Mouse (Mus musculus): ENCODE measurements at regions not wholly inside any gene's neighbourhood (a gene's known extent, or its start where the extent isn't known, plus 50 kb on each side); places are given as distances from the start of the nearest gene placed in this dataset.

GRCm38 (mm10) chr3:70309304-70309703 is 301.9 kb downstream of the Otol1 start:
- no peak for DNase-seq (ENCODE audit: low spot score)
- Histone ChIP-seq H3K9me3 (ENCODE audit: control insufficient read depth, low read length) (no peaks in the 10 kb centered on the region), H3K4me3 (ENCODE audit: low read depth, low read length) (no peak overlapping the region), H3K4me1 (replicated peaks; ENCODE audit: control insufficient read depth, insufficient read depth, low read length) (no peaks in the 10 kb centered on the region), H3K36me3 (ENCODE audit: control insufficient read depth, insufficient read depth, low read length) (no peaks in the 10 kb centered on the region), H3K4me2 (ENCODE audit: low read length) (no peak overlapping the region), H3K27me3 (replicated peaks; ENCODE audit: control insufficient read depth, insufficient read depth, low read length) (no peaks in the 10 kb centered on the region), H3K9ac (ENCODE audit: low read length) (no peak overlapping the region), H3K27ac (ENCODE audit: low read depth) (no peak overlapping the region)
- ATAC-seq (replicated peaks; ENCODE audit: low FRiP score, low TSS enrichment, low read depth) = no peak
- WGBS = 86% methylated on average over 4 of the region's 4 CpGs

GRCm38 (mm10) chr3:70311055-70311454 is 303.6 kb downstream of the Otol1 start:
- no peak overlapping the region for H3K4me2 ChIP-seq (ENCODE audit: low read length)
- no peak overlapping the region for H3K9ac ChIP-seq (ENCODE audit: low read length)
- no peaks in the 10 kb centered on the region for H3K27me3 ChIP-seq (replicated peaks; ENCODE audit: control insufficient read depth, insufficient read depth, low read length)
- no peaks in the 10 kb centered on the region for H3K4me1 ChIP-seq (replicated peaks; ENCODE audit: control insufficient read depth, insufficient read depth, low read length)
- no peak overlapping the region for H3K4me3 ChIP-seq (ENCODE audit: low read depth, low read length)
- H3K27ac ChIP-seq (ENCODE audit: low read depth) = no peak overlapping the region
- no peaks in the 10 kb centered on the region for H3K36me3 ChIP-seq (ENCODE audit: control insufficient read depth, insufficient read depth, low read length)
- no peaks in the 10 kb centered on the region for H3K9me3 ChIP-seq (ENCODE audit: control insufficient read depth, low read length)
- ATAC-seq (replicated peaks; ENCODE audit: low FRiP score, low TSS enrichment, low read depth) = no peak
- no peak for DNase-seq (ENCODE audit: low spot score)

- Histone ChIP-seq H3K27ac (ENCODE audit: low read depth) (no peak overlapping the region), H3K27me3 (replicated peaks; ENCODE audit: control insufficient read depth, insufficient read depth, low read length) (no peaks in the 10 kb centered on the region), H3K4me1 (replicated peaks; ENCODE audit: control insufficient read depth, insufficient read depth, low read length) (no peaks in the 10 kb centered on the region), H3K36me3 (ENCODE audit: control insufficient read depth, insufficient read depth, low read length) (no peaks in the 10 kb centered on the region), H3K4me3 (ENCODE audit: low read depth, low read length) (no peak overlapping the region), H3K4me2 (ENCODE audit: low read length) (no peak overlapping the region), H3K9me3 (ENCODE audit: control insufficient read depth, low read length) (no peaks in the 10 kb centered on the region), H3K9ac (ENCODE audit: low read length) (no peak overlapping the region)
- 83% methylated on average over 3 of the region's 3 CpGs for WGBS
- no peak for DNase-seq (ENCODE audit: low spot score)
- ATAC-seq (replicated peaks; ENCODE audit: low FRiP score, low TSS enrichment, low read depth) = no peak
These were observed 304.6 kb downstream of the Otol1 start for GRCm38 (mm10) chr3:70312034-70312433.

- H3K36me3 ChIP-seq (ENCODE audit: control insufficient read depth, insufficient read depth, low read length) = no peaks in the 10 kb centered on the region
- DNase-seq (ENCODE audit: low spot score) (no peak), ATAC-seq (replicated peaks; ENCODE audit: low FRiP score, low TSS enrichment, low read depth) (no peak)
- H3K9me3 ChIP-seq (ENCODE audit: control insufficient read depth, low read length) = no peaks in the 10 kb centered on the region
- H3K9ac ChIP-seq (ENCODE audit: low read length) = no peak overlapping the region
- H3K4me3 ChIP-seq (ENCODE audit: low read depth, low read length) = no peak overlapping the region
- H3K27me3 ChIP-seq (replicated peaks; ENCODE audit: control insufficient read depth, insufficient read depth, low read length) = no peaks in the 10 kb centered on the region
- H3K4me2 ChIP-seq (ENCODE audit: low read length) = no peak overlapping the region
- no peak overlapping the region for H3K27ac ChIP-seq (ENCODE audit: low read depth)
- H3K4me1 ChIP-seq (replicated peaks; ENCODE audit: control insufficient read depth, insufficient read depth, low read length) = no peaks in the 10 kb centered on the region
- 56% methylated on average over 7 of the region's 7 CpGs for WGBS
These were observed 305.9 kb downstream of the Otol1 start for GRCm38 (mm10) chr3:70313119-70313868.

GRCm38 (mm10) chr3:70314239-70314638 is 306.8 kb downstream of the Otol1 start:
- Histone ChIP-seq H3K4me1 (replicated peaks; ENCODE audit: control insufficient read depth, insufficient read depth, low read length) (no peaks in the 10 kb centered on the region), H3K4me3 (ENCODE audit: low read depth, low read length) (no peak overlapping the region), H3K9ac (ENCODE audit: low read length) (no peak overlapping the region), H3K27me3 (replicated peaks; ENCODE audit: control insufficient read depth, insufficient read depth, low read length) (no peaks in the 10 kb centered on the region), H3K4me2 (ENCODE audit: low read length) (no peak overlapping the region), H3K27ac (ENCODE audit: low read depth) (no peak overlapping the region), H3K36me3 (ENCODE audit: control insufficient read depth, insufficient read depth, low read length) (no peaks in the 10 kb centered on the region), H3K9me3 (ENCODE audit: control insufficient read depth, low read length) (no peaks in the 10 kb centered on the region)
- ATAC-seq (replicated peaks; ENCODE audit: low FRiP score, low TSS enrichment, low read depth) (no peak), DNase-seq (ENCODE audit: low spot score) (no peak)
- 83% methylated on average over 4 of the region's 4 CpGs for WGBS

- H3K4me1 ChIP-seq (replicated peaks; ENCODE audit: control insufficient read depth, insufficient read depth, low read length) = no peaks in the 10 kb centered on the region
- no peak for DNase-seq (ENCODE audit: low spot score)
- H3K27me3 ChIP-seq (replicated peaks; ENCODE audit: control insufficient read depth, insufficient read depth, low read length) = no peaks in the 10 kb centered on the region
- H3K9me3 ChIP-seq (ENCODE audit: control insufficient read depth, low read length) = no peaks in the 10 kb centered on the region
- H3K27ac ChIP-seq (ENCODE audit: low read depth) = no peak overlapping the region
- WGBS = 82% methylated on average over 2 of the region's 2 CpGs
- ATAC-seq (replicated peaks; ENCODE audit: low FRiP score, low TSS enrichment, low read depth) = no peak
- no peaks in the 10 kb centered on the region for H3K36me3 ChIP-seq (ENCODE audit: control insufficient read depth, insufficient read depth, low read length)
- H3K4me3 ChIP-seq (ENCODE audit: low read depth, low read length) = no peak overlapping the region
- H3K9ac ChIP-seq (ENCODE audit: low read length) = no peak overlapping the region
- no peak overlapping the region for H3K4me2 ChIP-seq (ENCODE audit: low read length)
These were observed 311.0 kb downstream of the Otol1 start for GRCm38 (mm10) chr3:70318377-70318776.

- H3K4me1 ChIP-seq (replicated peaks; ENCODE audit: control insufficient read depth, insufficient read depth, low read length) = no peaks in the 10 kb centered on the region
- no peak overlapping the region for H3K4me2 ChIP-seq (ENCODE audit: low read length)
- 91% methylated on average over 3 of the region's 3 CpGs for WGBS
- no peak overlapping the region for H3K27ac ChIP-seq (ENCODE audit: low read depth)
- no peak for DNase-seq (ENCODE audit: low spot score)
- H3K9ac ChIP-seq (ENCODE audit: low read length) = no peak overlapping the region
- H3K27me3 ChIP-seq (replicated peaks; ENCODE audit: control insufficient read depth, insufficient read depth, low read length) = no peaks in the 10 kb centered on the region
- H3K9me3 ChIP-seq (ENCODE audit: control insufficient read depth, low read length) = no peaks in the 10 kb centered on the region
- H3K4me3 ChIP-seq (ENCODE audit: low read depth, low read length) = no peak overlapping the region
- ATAC-seq (replicated peaks; ENCODE audit: low FRiP score, low TSS enrichment, low read depth) = no peak
- no peaks in the 10 kb centered on the region for H3K36me3 ChIP-seq (ENCODE audit: control insufficient read depth, insufficient read depth, low read length)
These were observed 311.7 kb downstream of the Otol1 start for GRCm38 (mm10) chr3:70319139-70319538.

- Histone ChIP-seq H3K36me3 (ENCODE audit: control insufficient read depth, insufficient read depth, low read length) (no peaks in the 10 kb centered on the region), H3K9ac (ENCODE audit: low read length) (no peak overlapping the region), H3K27me3 (replicated peaks; ENCODE audit: control insufficient read depth, insufficient read depth, low read length) (no peaks in the 10 kb centered on the region), H3K4me1 (replicated peaks; ENCODE audit: control insufficient read depth, insufficient read depth, low read length) (no peaks in the 10 kb centered on the region), H3K4me2 (ENCODE audit: low read length) (no peak overlapping the region), H3K9me3 (ENCODE audit: control insufficient read depth, low read length) (no peaks in the 10 kb centered on the region), H3K27ac (ENCODE audit: low read depth) (no peak overlapping the region), H3K4me3 (ENCODE audit: low read depth, low read length) (no peak overlapping the region)
- DNase-seq (ENCODE audit: low spot score) = no peak
- no peak for ATAC-seq (replicated peaks; ENCODE audit: low FRiP score, low TSS enrichment, low read depth)
These were observed 313.8 kb downstream of the Otol1 start for GRCm38 (mm10) chr3:70321161-70321657.

GRCm38 (mm10) chr3:70324692-70325091 is 317.3 kb downstream of the Otol1 start:
- H3K27me3 ChIP-seq (replicated peaks; ENCODE audit: control insufficient read depth, insufficient read depth, low read length) = no peaks in the 10 kb centered on the region
- no peaks in the 10 kb centered on the region for H3K4me1 ChIP-seq (replicated peaks; ENCODE audit: control insufficient read depth, insufficient read depth, low read length)
- H3K27ac ChIP-seq (ENCODE audit: low read depth) = no peak overlapping the region
- no peak for ATAC-seq (replicated peaks; ENCODE audit: low FRiP score, low TSS enrichment, low read depth)
- no peak overlapping the region for H3K4me3 ChIP-seq (ENCODE audit: low read depth, low read length)
- 69% methylated on average over 2 of the region's 2 CpGs for WGBS
- no peaks in the 10 kb centered on the region for H3K9me3 ChIP-seq (ENCODE audit: control insufficient read depth, low read length)
- no peak overlapping the region for H3K9ac ChIP-seq (ENCODE audit: low read length)
- no peak overlapping the region for H3K4me2 ChIP-seq (ENCODE audit: low read length)
- no peak for DNase-seq (ENCODE audit: low spot score)
- H3K36me3 ChIP-seq (ENCODE audit: control insufficient read depth, insufficient read depth, low read length) = no peaks in the 10 kb centered on the region

Data from intestine, embryonic 14.5 days (tissue).